8 mouse cellular contexts compared by ENCODE assay signal in the genomic region with DNA sequence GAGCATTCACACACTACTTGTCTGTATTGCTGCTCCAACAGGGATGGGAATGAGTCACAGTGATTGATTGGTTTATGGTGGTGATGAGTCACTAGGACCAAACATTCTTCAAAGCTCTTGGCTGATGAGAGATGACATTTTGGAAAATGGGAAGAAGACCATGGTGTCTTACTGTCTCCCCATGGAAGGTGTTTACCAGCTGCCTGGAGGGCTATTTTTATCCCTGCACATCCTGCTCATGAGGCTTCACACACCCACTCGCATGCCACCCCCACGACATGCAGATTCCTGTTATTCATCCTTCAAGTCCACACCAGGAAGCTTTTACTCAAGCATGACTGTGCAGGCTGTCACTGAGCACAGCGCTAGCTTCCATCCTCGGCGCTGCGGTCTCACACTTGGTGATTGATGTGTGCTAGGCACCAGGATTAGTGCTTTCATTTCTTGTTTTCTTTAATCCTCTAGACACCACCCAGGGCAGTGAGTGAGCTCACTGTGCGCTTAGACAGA.
A peak's percentile ranks its signal among the peaks of the same experiment; 100 is the strongest.
DNase-seq lines count a peak whose midpoint lies in the region.

No protein-coding gene starts in this region.

- DNase-seq in adrenal gland, adult (ENCODE audit: inconsistent age in 2 of 2, low spot score in 1 of 2): peak; percentile 33 to 81
- DNase-seq in adrenal gland, postnatal 4 days (ENCODE audit: low spot score in 2 of 2): no peak
- peak; percentile 22 to 24 for DNase-seq in spleen, postnatal 36 days (ENCODE audit: low spot score in 2 of 2)
- no peak for DNase-seq in spleen, postnatal 14 days (ENCODE audit: low spot score in 2 of 2)
- DNase-seq in layer of hippocampus, postnatal 25 days (ENCODE audit: extremely low spot score in 1 of 2, low spot score in 1 of 2): peak; percentile 35 to 39
- peak; percentile 75 for DNase-seq in right cerebral cortex, postnatal 25 days
- DNase-seq in cerebellum, adult 11 months: no peak
- no peak for DNase-seq in urinary bladder, postnatal 25 days (ENCODE audit: low spot score)

Comparison
In these comparisons a context has a peak if more than half of its experiments do, and no peak if none do; other contexts are left out.
1. DNase-seq: peak in adrenal gland, adult (2 of 2), spleen, postnatal 36 days (2 of 2), layer of hippocampus, postnatal 25 days (2 of 2) and right cerebral cortex, postnatal 25 days (single experiment); none in adrenal gland, postnatal 4 days (0 of 2), spleen, postnatal 14 days (0 of 2), cerebellum, adult 11 months (single experiment) and urinary bladder, postnatal 25 days (single experiment).